In the genomic region with DNA sequence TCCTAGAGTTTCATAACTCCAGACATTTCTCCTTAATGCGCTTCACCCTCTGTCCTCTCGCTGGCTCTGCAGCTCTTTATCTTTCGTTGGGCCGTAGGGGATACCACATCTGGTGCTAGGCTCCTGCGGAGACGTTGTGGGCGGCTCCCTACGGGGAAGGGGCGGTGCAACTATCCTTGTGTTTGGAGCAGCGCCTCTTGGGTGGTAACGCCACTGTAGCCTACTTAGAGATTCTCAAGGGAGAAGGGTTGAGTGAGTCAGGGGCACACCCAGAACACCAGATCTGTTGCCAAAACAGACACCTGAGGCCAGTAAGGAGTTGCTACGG, we compare ENCODE assay signal across 8 mouse cellular contexts. TPM values are rescaled to one million over a fixed set of nuclear protein-coding genes. Genes with fewer than 3 reads are reported as not detected.
A peak's percentile ranks its signal among the peaks of the same experiment; 100 is the strongest.
DNase-seq lines count a peak whose midpoint lies in the region; ATAC-seq lines count a peak whose summit lies in the region.

No protein-coding gene starts in this region.

- no peaks in the 10 kb centered on the region for H3K9me3 ChIP-seq in forebrain, embryonic 13.5 days (replicated peaks)

- DNase-seq in ES-CJ7 (ENCODE audit: low read depth, low spot score) = peak; percentile 86
- DNase-seq in adrenal gland, adult 8-10 months = peak; percentile 75
- DNase-seq in heart, postnatal 14 days = peak; percentile 63 to 71
- peak; percentile 70 to 80 for DNase-seq in kidney, postnatal 4 days
- DNase-seq in lung, postnatal 4 days = peak; percentile 69 to 81
- DNase-seq in right cerebral cortex, postnatal 25 days = peak; percentile 26
- DNase-seq in yolk sac, embryonic 10.5 days (ENCODE audit: low spot score) = no peak

- intact Hi-C loops in heart, postnatal 14 days (cut with DNase I) = loop anchor here (2.0 to 5.0 kb wide), 2 partner anchors 43 to 105 kb away; no protein-coding TSS in a partner anchor

- WGBS in forebrain, embryonic 13.5 days = under 1% methylated on average over 12 of the region's 12 CpGs

- peak overlapping the region; percentile 96 for H3K4me2 ChIP-seq in forebrain, embryonic 13.5 days

- peaks cover 22% of the 10 kb centered on the region for H3K4me1 ChIP-seq in forebrain, embryonic 13.5 days

- peak overlapping the region; percentile 85 for H3K27ac ChIP-seq in forebrain, embryonic 13.5 days

- H3K9ac ChIP-seq in forebrain, embryonic 13.5 days = peak overlapping the region; percentile 90

- H3K27me3 ChIP-seq in forebrain, embryonic 13.5 days = no peaks in the 10 kb centered on the region

- ATAC-seq in forebrain, embryonic 13.5 days = peak; percentile 31

- H3K36me3 ChIP-seq in forebrain, embryonic 13.5 days (ENCODE audit: poor library complexity, severe bottlenecking) = peaks cover 31% of the 10 kb centered on the region

- H3K4me3 ChIP-seq in forebrain, embryonic 13.5 days = peak overlapping the region; percentile 90

RNA-seq across cellular contexts. Expression of gene Tpd52l2, which starts 0.6 kb away (rescaled TPM):
- total RNA-seq in adrenal gland, adult 8-10 months (2022) = 100 to 1,000 TPM; 117 to 138 (median 127) TPM
- 133 and 138 TPM in 2 replicates for polyA plus RNA-seq in forebrain, embryonic 13.5 days (2015; fragmentation: Nextera tagmentation; extraction: Ambion mirVana)
- 10 to 100 TPM; 63.4 to 68.9 TPM for total RNA-seq in heart, postnatal 14 days (2021)

RNA-seq across cellular contexts. Expression of gene Abhd16b, which starts 4.5 kb away (rescaled TPM):
- total RNA-seq in adrenal gland, adult 8-10 months (2022) = not detected
- polyA plus RNA-seq in forebrain, embryonic 13.5 days (2015; fragmentation: Nextera tagmentation; extraction: Ambion mirVana) = 0.16 TPM in 1 of 2 replicates, not detected in the other
- total RNA-seq in heart, postnatal 14 days (2021) = not detected

RNA-seq across cellular contexts. Expression of gene Dnajc5, which starts 22.8 kb away (rescaled TPM):
- total RNA-seq in adrenal gland, adult 8-10 months (2022) = 100 to 1,000 TPM; 105 to 115 (median 108) TPM
- 140 and 165 TPM in 2 replicates for polyA plus RNA-seq in forebrain, embryonic 13.5 days (2015; fragmentation: Nextera tagmentation; extraction: Ambion mirVana)
- total RNA-seq in heart, postnatal 14 days (2021) = 10 to 100 TPM; 81.4 to 83.8 TPM

RNA-seq across cellular contexts. Expression of gene Zbtb46, which starts 38.3 kb away (rescaled TPM):
- total RNA-seq in adrenal gland, adult 8-10 months (2022) = 10 to 100 TPM; 14.0 to 25.1 (median 17.7) TPM
- 10.2 and 12.8 TPM in 2 replicates for polyA plus RNA-seq in forebrain, embryonic 13.5 days (2015; fragmentation: Nextera tagmentation; extraction: Ambion mirVana)
- 10 to 100 TPM; 13.8 to 14.4 TPM for total RNA-seq in heart, postnatal 14 days (2021)
